Mouse (Mus musculus): ENCODE measurements at regions not wholly inside any gene's neighbourhood (a gene's known extent, or its start where the extent isn't known, plus 50 kb on each side); places are given as distances from the start of the nearest gene placed in this dataset.

GRCm38 (mm10) chr14:68934611-68935302 is 359.3 kb downstream of the Synb start:
- WGBS = 11% methylated on average over 12 of the region's 12 CpGs
- no peak overlapping the region for H3K4me3 ChIP-seq (replicated peaks; ENCODE audit: insufficient read depth, low read depth, low read length)
- TF ChIP-seq POLR2A (IDR thresholded peaks at IDR 0.05; ENCODE audit: borderline replicate concordance, insufficient read depth, low read length) = no peak
- TF ChIP-seq CTCF (IDR thresholded peaks at IDR 0.05; ENCODE audit: borderline replicate concordance, insufficient read depth, low read depth, low read length) = no peak
- no peak overlapping the region for H3K27ac ChIP-seq (ENCODE audit: insufficient read depth, low read length)
- no peaks in the 10 kb centered on the region for H3K4me1 ChIP-seq (ENCODE audit: control insufficient read depth, insufficient read depth, low read length)
- DNase-seq = no peak
- no peaks in the 10 kb centered on the region; the same call in 1 of the 2 replicates for H3K27me3 ChIP-seq (ENCODE audit: control insufficient read depth, insufficient read depth, low read length)

GRCm38 (mm10) chr14:68927814-68928213 is 366.3 kb downstream of the Synb start:
- Histone ChIP-seq H3K27me3 (ENCODE audit: control insufficient read depth, insufficient read depth, low read length) (no peaks in the 10 kb centered on the region; the same call in 1 of the 2 replicates), H3K27ac (ENCODE audit: insufficient read depth, low read length) (no peak overlapping the region), H3K4me3 (replicated peaks; ENCODE audit: insufficient read depth, low read depth, low read length) (no peak overlapping the region), H3K4me1 (ENCODE audit: control insufficient read depth, insufficient read depth, low read length) (no peaks in the 10 kb centered on the region)
- DNase-seq = no peak
- TF ChIP-seq POLR2A (IDR thresholded peaks at IDR 0.05; ENCODE audit: borderline replicate concordance, insufficient read depth, low read length) = no peak
- no peak for TF ChIP-seq CTCF (IDR thresholded peaks at IDR 0.05; ENCODE audit: borderline replicate concordance, insufficient read depth, low read depth, low read length)
- 61% methylated on average over 4 of the region's 4 CpGs for WGBS

DNA sequence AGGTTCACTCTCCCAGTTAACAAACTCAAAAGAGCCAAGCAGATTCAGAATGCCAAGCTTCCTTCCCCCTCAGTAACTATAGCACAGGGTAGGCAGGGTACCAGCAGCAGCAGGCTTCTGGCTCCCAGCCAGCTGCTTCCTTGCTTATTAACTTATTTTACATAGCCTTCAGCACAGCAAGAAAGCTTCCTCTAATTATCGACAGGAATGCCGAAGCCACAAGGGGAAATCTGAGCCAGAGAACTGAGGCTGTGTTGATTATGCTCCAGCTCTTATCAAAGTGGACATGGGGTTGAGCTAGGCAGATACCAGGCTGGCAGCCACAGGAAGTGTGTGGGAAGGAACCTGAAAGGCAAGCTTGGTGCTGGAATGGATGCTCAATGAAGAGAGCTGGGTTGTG is 371.0 kb downstream of the Synb start:
- H3K4me1 ChIP-seq (ENCODE audit: control insufficient read depth, insufficient read depth, low read length) = no peaks in the 10 kb centered on the region; the same call in 1 of the 2 replicates
- H3K27ac ChIP-seq (ENCODE audit: insufficient read depth, low read length) = no peak overlapping the region
- H3K27me3 ChIP-seq (ENCODE audit: control insufficient read depth, insufficient read depth, low read length) = no peaks in the 10 kb centered on the region; the same call in 1 of the 2 replicates
- H3K4me3 ChIP-seq (replicated peaks; ENCODE audit: insufficient read depth, low read depth, low read length) = no peak overlapping the region
- no peak for TF ChIP-seq POLR2A (IDR thresholded peaks at IDR 0.05; ENCODE audit: borderline replicate concordance, insufficient read depth, low read length)
- TF ChIP-seq CTCF (IDR thresholded peaks at IDR 0.05; ENCODE audit: borderline replicate concordance, insufficient read depth, low read depth, low read length) = no peak
- 3% methylated on average over 2 of the region's 2 CpGs for WGBS
- peak; percentile 31 to 44 for DNase-seq

- H3K27ac ChIP-seq (ENCODE audit: insufficient read depth, low read length) = no peak overlapping the region
- H3K27me3 ChIP-seq (ENCODE audit: control insufficient read depth, insufficient read depth, low read length) = no peaks in the 10 kb centered on the region; the same call in 1 of the 2 replicates
- no peak for DNase-seq
- H3K4me1 ChIP-seq (ENCODE audit: control insufficient read depth, insufficient read depth, low read length) = no peaks in the 10 kb centered on the region; the same call in 1 of the 2 replicates
- H3K4me3 ChIP-seq (replicated peaks; ENCODE audit: insufficient read depth, low read depth, low read length) = no peak overlapping the region
- WGBS = 68% methylated on average over 2 of the region's 2 CpGs
- TF ChIP-seq POLR2A (IDR thresholded peaks at IDR 0.05; ENCODE audit: borderline replicate concordance, insufficient read depth, low read length) (no peak), CTCF (IDR thresholded peaks at IDR 0.05; ENCODE audit: borderline replicate concordance, insufficient read depth, low read depth, low read length) (no peak)
Observed at GRCm38 (mm10) chr14:68922035-68922434, 372.1 kb downstream of the Synb start.

DNA sequence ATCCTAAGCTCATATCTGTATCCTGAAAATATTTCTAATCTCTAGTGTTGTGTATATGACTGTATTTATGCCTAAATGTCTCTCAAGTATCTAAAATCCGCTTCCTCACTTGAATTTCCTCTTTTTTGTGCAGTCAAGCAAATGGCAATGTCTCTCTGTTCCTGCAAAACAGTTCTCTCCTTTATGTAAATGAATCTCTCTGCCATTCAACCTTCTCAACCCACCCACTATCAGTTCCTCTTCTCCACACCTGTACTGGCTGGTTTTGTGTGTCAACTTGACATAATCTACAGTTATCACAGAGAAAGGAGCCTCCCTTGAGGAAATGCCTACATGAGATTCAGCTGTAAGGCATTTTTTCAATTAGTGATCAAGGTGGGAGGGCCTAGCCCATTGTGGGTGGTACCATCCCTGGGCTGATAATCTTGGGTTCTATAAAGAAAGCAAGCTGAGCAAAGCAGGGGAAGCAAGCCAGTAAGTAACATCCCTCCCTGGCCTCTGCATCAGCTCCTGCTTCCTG is 375.5 kb downstream of the Synb start:
- H3K4me3 ChIP-seq (replicated peaks; ENCODE audit: insufficient read depth, low read depth, low read length) = no peak overlapping the region
- TF ChIP-seq CTCF (IDR thresholded peaks at IDR 0.05; ENCODE audit: borderline replicate concordance, insufficient read depth, low read depth, low read length) (no peak), POLR2A (IDR thresholded peaks at IDR 0.05; ENCODE audit: borderline replicate concordance, insufficient read depth, low read length) (no peak)
- no peaks in the 10 kb centered on the region; the same call in 1 of the 2 replicates for H3K4me1 ChIP-seq (ENCODE audit: control insufficient read depth, insufficient read depth, low read length)
- DNase-seq = no peak
- H3K27ac ChIP-seq (ENCODE audit: insufficient read depth, low read length) = no peak overlapping the region
- 88% methylated on average over 1 of the region's 1 CpGs for WGBS
- no peaks in the 10 kb centered on the region for H3K27me3 ChIP-seq (ENCODE audit: control insufficient read depth, insufficient read depth, low read length)

- Histone ChIP-seq H3K27ac (ENCODE audit: insufficient read depth, low read length) (no peak overlapping the region), H3K27me3 (ENCODE audit: control insufficient read depth, insufficient read depth, low read length) (no peaks in the 10 kb centered on the region; the same call in 1 of the 2 replicates), H3K4me1 (ENCODE audit: control insufficient read depth, insufficient read depth, low read length) (no peaks in the 10 kb centered on the region), H3K4me3 (replicated peaks; ENCODE audit: insufficient read depth, low read depth, low read length) (no peak overlapping the region)
- DNase-seq = no peak
- TF ChIP-seq POLR2A (IDR thresholded peaks at IDR 0.05; ENCODE audit: borderline replicate concordance, insufficient read depth, low read length) (no peak), CTCF (IDR thresholded peaks at IDR 0.05; ENCODE audit: borderline replicate concordance, insufficient read depth, low read depth, low read length) (no peak)
- WGBS = 69% methylated on average over 3 of the region's 3 CpGs
Observed at GRCm38 (mm10) chr14:68899921-68900320, 394.2 kb downstream of the Synb start.

DNA sequence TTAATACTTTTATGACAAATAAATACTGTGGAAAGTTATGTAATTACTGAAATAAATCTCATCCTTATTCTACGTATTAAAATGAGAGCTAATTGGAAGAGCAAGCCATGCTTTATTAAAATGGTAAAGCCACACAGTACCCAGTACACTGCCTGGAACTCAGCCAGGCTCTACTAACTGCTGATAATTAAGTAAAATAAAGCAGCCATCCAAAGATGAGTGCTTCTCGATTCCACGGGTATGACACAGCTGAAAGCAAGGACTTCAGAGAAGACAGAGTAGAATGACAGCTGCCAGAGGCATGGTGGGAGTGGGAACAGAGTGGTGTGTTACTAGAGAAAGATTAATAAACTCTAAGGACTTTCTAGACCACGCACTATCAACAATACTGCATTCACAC is 416.9 kb downstream of the Synb start:
- H3K4me1 ChIP-seq (ENCODE audit: control insufficient read depth, insufficient read depth, low read length) = no peaks in the 10 kb centered on the region
- H3K27ac ChIP-seq (ENCODE audit: insufficient read depth, low read length) = no peak overlapping the region
- 45% methylated on average over 4 of the region's 4 CpGs for WGBS
- no peak overlapping the region for H3K4me3 ChIP-seq (replicated peaks; ENCODE audit: insufficient read depth, low read depth, low read length)
- no peaks in the 10 kb centered on the region for H3K27me3 ChIP-seq (ENCODE audit: control insufficient read depth, insufficient read depth, low read length)
- DNase-seq = no peak
- TF ChIP-seq POLR2A (IDR thresholded peaks at IDR 0.05; ENCODE audit: borderline replicate concordance, insufficient read depth, low read length) = no peak
- no peak for TF ChIP-seq CTCF (IDR thresholded peaks at IDR 0.05; ENCODE audit: borderline replicate concordance, insufficient read depth, low read depth, low read length)

GRCm38 (mm10) chr14:68861071-68861470 is 433.0 kb downstream of the Synb start:
- Histone ChIP-seq H3K27ac (ENCODE audit: insufficient read depth, low read length) (no peak overlapping the region), H3K27me3 (ENCODE audit: control insufficient read depth, insufficient read depth, low read length) (no peaks in the 10 kb centered on the region), H3K4me3 (replicated peaks; ENCODE audit: insufficient read depth, low read depth, low read length) (no peak overlapping the region), H3K4me1 (ENCODE audit: control insufficient read depth, insufficient read depth, low read length) (no peaks in the 10 kb centered on the region)
- TF ChIP-seq POLR2A (IDR thresholded peaks at IDR 0.05; ENCODE audit: borderline replicate concordance, insufficient read depth, low read length) (no peak), CTCF (IDR thresholded peaks at IDR 0.05; ENCODE audit: borderline replicate concordance, insufficient read depth, low read depth, low read length) (no peak)
- no peak for DNase-seq
- 89% methylated on average over 3 of the region's 3 CpGs for WGBS

Data from cerebellum, adult 2 months (tissue).